Mouse (Mus musculus) cerebellum, postnatal 14 days (tissue): ENCODE data around the gene Brix1.
"Not testable (repeated sequence)": the region's sequence is repeated elsewhere in the genome, so short reads cannot be mapped to it uniquely, and the experiment has no call there.

ENCODE experiments used
- DNase-seq, 2 experiments: peaks; one replicate each; pipeline ENCODE4 v3.0.0; 2021; ENCODE audit warnings: mixed read lengths in 2 of 2

Brix1 gene

GRCm38 (mm10) chr15:10485484-10486364 is at the start of gene Brix1, which contains the start of gene Rad1:
Gene Brix1, minus strand, starts transcription at chr15:10485947.
Gene Rad1, plus strand, starts transcription at chr15:10486018.
- DNase-seq: peak; percentile 93 to 94

GRCm38 (mm10) chr15:10534591-10534990 is 48.8 kb upstream of the Brix1 start:
- no peak for DNase-seq

- peak; percentile 32 to 48 for DNase-seq
Measured at GRCm38 (mm10) chr15:10533361-10533760, 47.6 kb upstream of the Brix1 start.

- no peak for DNase-seq
Measured at GRCm38 (mm10) chr15:10531352-10531751, 45.6 kb upstream of the Brix1 start.

- DNase-seq: no peak
Measured at GRCm38 (mm10) chr15:10525896-10526295, 40.1 kb upstream of the Brix1 start.

- no peak for DNase-seq
Measured at GRCm38 (mm10) chr15:10515166-10515565, 29.4 kb upstream of the Brix1 start.

- DNase-seq: peak; percentile 22 to 29
Measured at GRCm38 (mm10) chr15:10506099-10506498, 20.4 kb upstream of the Brix1 start.

- DNase-seq: peak; percentile 70 to 72
Measured at GRCm38 (mm10) chr15:10500838-10501719, 15.3 kb upstream of the Brix1 start.

GRCm38 (mm10) chr15:10500035-10500434 is 14.3 kb upstream of the Brix1 start:
- DNase-seq: no peak

GRCm38 (mm10) chr15:10499593-10499992 is 13.8 kb upstream of the Brix1 start:
- no peak for DNase-seq

GRCm38 (mm10) chr15:10496696-10497095 is 10.9 kb upstream of the Brix1 start:
- DNase-seq: not testable (repeated sequence)

- no peak for DNase-seq
Measured at GRCm38 (mm10) chr15:10495944-10496343, 10.2 kb upstream of the Brix1 start.

GRCm38 (mm10) chr15:10490101-10490500 is 4.4 kb upstream of the Brix1 start:
- no peak for DNase-seq

GRCm38 (mm10) chr15:10487246-10487645 is 1.5 kb upstream of the Brix1 start:
- DNase-seq: no peak

GRCm38 (mm10) chr15:10486365-10486839 is 655 bp upstream of the Brix1 start:
- no peak for DNase-seq

- DNase-seq: no peak
Measured at GRCm38 (mm10) chr15:10470941-10471340, 14.8 kb downstream of the Brix1 start.

GRCm38 (mm10) chr15:10470151-10470831 is 15.5 kb downstream of the Brix1 start, which contains the start of gene Dnajc21:
Gene Dnajc21, minus strand, starts transcription at chr15:10470516.
- peak; percentile 91 to 92 for DNase-seq

- DNase-seq: peak in 1 of 2 experiments; percentile 52
Measured at GRCm38 (mm10) chr15:10469641-10470150, 16.1 kb downstream of the Brix1 start.

- DNase-seq: no peak
Measured at GRCm38 (mm10) chr15:10468761-10469160, 17.0 kb downstream of the Brix1 start.

- DNase-seq: no peak
Measured at GRCm38 (mm10) chr15:10464678-10465077, 21.1 kb downstream of the Brix1 start.

- no peak for DNase-seq
Measured at GRCm38 (mm10) chr15:10463555-10463954, 22.2 kb downstream of the Brix1 start.

GRCm38 (mm10) chr15:10460986-10461385 is 24.8 kb downstream of the Brix1 start:
- no peak for DNase-seq
